Mouse (Mus musculus) stomach, postnatal 0 days (tissue): ENCODE measurements around the gene Tenm2.

Experiments
- CTCF ChIP-seq: IDR thresholded peaks from 2 replicates; pipeline ENCODE4 v1.5.1; 2016; ENCODE audit warnings: antibody characterized with exemption, low read depth, mild to moderate bottlenecking, moderate library complexity
- EP300 ChIP-seq: optimal IDR thresholded peaks from 2 replicates; pipeline ENCODE3; 2016; ENCODE audit warnings: antibody characterized with exemption

- TF ChIP-seq CTCF (no peak), EP300 (no peak)
Measured at GRCm38 (mm10) chr11:37237096-37237725, 1.4 kb upstream of the Tenm2 start.
